Mouse (Mus musculus) left cerebral cortex, postnatal 25 days (tissue): ENCODE data around the gene Ankrd60. TPM values are rescaled to one million over a fixed set of nuclear protein-coding genes. Genes with fewer than 3 reads are reported as not detected.

Source experiments
- DNase-seq, 2 experiments: peaks; one replicate each; pipeline ENCODE4 v3.0.0; 2022; ENCODE audit warnings: low spot score in 2 of 2, mixed read lengths in 1 of 2
- intact Hi-C: fragments of 180-260 bp; cut with DNase I; formaldehyde crosslinking; loops from one replicate; pipeline ENCODE4 v1.15.1; 2025
- total RNA-seq, 2 experiments: library from RNA; stranded (reverse); gene quantifications; 2 replicates each; pipeline ENCODE4 v1.2.3; 2021

Gene Ankrd60
- total RNA-seq, 2 experiments from 2014 or later: not detected

GRCm38 (mm10) chr2:173535886-173536285, 42.3 kb downstream of the Ankrd60 start:
- intact Hi-C loops: no loop called here
- DNase-seq: no peak

GRCm38 (mm10) chr2:173535390-173535789, 42.8 kb downstream of the Ankrd60 start:
- no peak for DNase-seq
- intact Hi-C loops: no loop called here

GRCm38 (mm10) chr2:173534581-173534980, 43.6 kb downstream of the Ankrd60 start:
- intact Hi-C loops: no loop called here
- no peak for DNase-seq

- no peak for DNase-seq
- intact Hi-C loops: no loop called here
Measured at GRCm38 (mm10) chr2:173532711-173533462, 45.3 kb downstream of the Ankrd60 start.

- intact Hi-C loops: no loop called here
Measured at GRCm38 (mm10) chr2:173528493-173528892, 49.7 kb downstream of the Ankrd60 start.

GRCm38 (mm10) chr2:173522376-173522775, 55.8 kb downstream of the Ankrd60 start, which contains the start of gene 1700021F07Rik:
TSS of gene 1700021F07Rik (plus strand) at chr2:173522586.
- DNase-seq: no peak
- intact Hi-C loops: no loop called here

More at GRCm38 (mm10) chr2:173528493-173528892, 49.7 kb downstream of the Ankrd60 start:
- DNase-seq: no peak

Other genes with a start within 250 kb of the Ankrd60 start
- not detected for gene 1700021F07Rik, start 55.8 kb downstream of the Ankrd60 start, total RNA-seq
- 10 to 100 TPM; 24.5 to 29.3 TPM for gene Rab22a, start 81.4 kb upstream of the Ankrd60 start, total RNA-seq
- not detected for gene 1700010B08Rik, start 141.1 kb upstream of the Ankrd60 start, total RNA-seq
- gene Vapb, start 159.1 kb upstream of the Ankrd60 start, total RNA-seq: 100 to 1,000 TPM; 125 to 133 TPM